Mouse (Mus musculus): ENCODE measurements around the gene Cldn13.
"Not testable (repeated sequence)": the region's sequence is repeated elsewhere in the genome, so short reads cannot be mapped to it uniquely, and the experiment has no call there.

Gene Cldn13

GRCm38 (mm10) chr5:134933686-134934085, 18.4 kb upstream of the Cldn13 start:
- not testable (repeated sequence) for DNase-seq (ENCODE audit: low read depth, low spot score)

DNA sequence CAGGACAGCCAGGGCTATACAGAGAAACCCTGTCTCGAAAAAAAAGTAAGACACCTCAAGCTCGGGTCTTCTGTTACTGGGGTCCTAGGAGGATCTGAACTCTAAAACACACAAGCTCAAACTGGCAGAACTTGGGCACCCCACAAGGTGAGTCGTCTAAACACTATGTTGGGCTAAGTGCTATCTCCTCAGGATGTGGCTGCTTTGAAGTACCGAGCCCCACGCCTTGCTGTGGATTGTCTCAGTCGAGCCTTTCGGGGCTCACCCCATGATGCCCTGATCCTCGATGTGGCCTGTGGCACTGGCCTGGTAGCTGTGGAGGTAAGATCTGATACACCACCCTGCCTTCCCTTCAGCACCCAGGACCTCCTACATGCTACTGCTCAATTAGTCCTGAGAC, 18.0 kb upstream of the Cldn13 start:
- DNase-seq (ENCODE audit: low read depth, low spot score), result no peak

- peak; percentile 8 for DNase-seq (ENCODE audit: low read depth, low spot score)
Measured at GRCm38 (mm10) chr5:134932903-134933276, 17.6 kb upstream of the Cldn13 start.

GRCm38 (mm10) chr5:134932179-134932902, 17.0 kb upstream of the Cldn13 start, which contains the start of gene Mettl27:
Gene Mettl27 (plus strand): TSS chr5:134932368.
- peak; percentile 74 for DNase-seq (ENCODE audit: low read depth, low spot score)

GRCm38 (mm10) chr5:134929988-134930387, 14.7 kb upstream of the Cldn13 start:
- DNase-seq (ENCODE audit: low read depth, low spot score), result no peak

- DNase-seq (ENCODE audit: low read depth, low spot score), result no peak
Measured at GRCm38 (mm10) chr5:134926726-134927125, 11.4 kb upstream of the Cldn13 start.

DNA sequence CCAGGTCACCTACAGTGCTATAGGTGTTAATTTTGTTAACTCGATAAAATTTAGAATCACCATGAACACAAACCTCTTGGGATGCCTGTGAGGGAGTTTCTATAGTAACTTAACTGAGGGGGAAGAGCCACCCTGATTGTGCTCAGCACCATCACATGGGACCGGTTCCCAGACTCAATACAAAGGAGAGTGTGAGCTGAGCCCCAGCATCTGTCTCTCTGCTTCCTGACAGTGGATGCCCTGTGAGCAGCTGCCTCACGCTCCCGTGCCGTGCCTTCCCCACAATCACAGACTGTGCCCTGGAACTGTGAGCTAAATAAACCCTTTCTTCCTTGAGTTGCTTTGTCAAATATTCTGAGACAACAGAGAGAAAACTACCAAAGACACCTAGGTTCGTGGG, 7.8 kb upstream of the Cldn13 start:
- DNase-seq (ENCODE audit: low read depth, low spot score), result no peak

DNA sequence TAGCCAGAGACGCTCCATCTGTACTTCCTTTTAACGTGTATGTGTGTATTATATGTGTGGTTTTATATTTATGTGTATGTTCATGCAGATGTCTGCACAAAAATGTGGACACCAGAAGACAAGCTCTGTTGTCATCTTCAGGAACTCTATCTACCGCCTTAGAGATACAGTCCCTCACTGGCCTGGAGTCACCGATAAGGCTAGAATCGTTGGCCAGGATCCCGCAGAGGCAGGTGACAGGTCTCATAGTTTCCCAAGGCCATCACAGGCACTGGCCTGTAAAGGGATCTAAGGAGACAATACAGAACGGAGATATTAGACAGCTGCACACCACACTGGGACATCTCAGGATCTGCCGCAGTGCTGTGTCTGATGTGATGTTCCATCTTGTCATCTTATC, 5.8 kb upstream of the Cldn13 start:
- DNase-seq (ENCODE audit: low read depth, low spot score), result no peak

DNA sequence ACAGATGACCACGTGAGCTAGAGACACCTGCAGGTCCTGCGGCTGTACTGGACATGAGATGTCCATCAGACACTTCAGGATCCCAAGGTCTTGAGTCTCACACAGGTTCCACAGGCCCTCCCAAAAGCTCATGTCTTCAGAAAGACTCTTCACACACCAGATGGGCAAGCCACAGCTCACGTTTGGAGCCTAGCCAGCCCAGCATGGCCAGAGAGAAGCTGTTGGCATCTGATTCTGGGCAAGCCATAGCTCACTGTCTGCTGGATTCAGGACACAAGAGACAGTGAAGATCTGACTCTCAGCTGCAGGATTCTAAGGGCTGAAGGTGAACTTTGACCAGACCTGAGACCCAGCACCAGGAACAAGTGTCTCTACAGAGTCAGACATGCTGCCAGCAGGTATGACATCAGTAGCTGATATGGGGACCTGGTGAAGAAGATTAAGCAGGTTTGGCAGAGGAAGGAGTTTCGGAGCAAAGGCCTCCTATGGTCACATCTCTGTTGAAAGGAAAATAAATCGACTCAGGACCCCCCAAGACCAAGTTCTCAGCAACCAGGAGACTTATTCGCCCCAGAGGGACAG, 4.9 kb upstream of the Cldn13 start:
- DNase-seq (ENCODE audit: low read depth, low spot score), result no peak

DNA sequence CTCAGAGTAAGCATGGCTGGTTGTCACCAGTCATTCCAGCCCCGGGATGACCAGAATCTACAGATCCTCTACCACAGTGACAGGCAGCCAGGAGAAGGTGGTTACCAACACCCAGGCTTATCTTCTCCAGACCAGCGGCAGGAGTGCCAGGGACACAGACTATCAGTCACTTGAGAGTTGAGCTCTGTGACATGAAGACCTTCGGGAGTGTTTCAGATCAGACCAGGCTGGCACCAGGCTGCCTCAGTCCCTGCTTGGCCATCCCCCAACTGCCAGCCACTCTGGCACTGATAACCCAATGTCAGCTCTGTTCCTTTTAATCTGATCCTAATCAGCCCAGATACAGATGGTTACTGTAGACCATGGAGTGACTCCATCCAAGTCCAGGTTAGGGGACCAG, 3.8 kb upstream of the Cldn13 start:
- DNase-seq (ENCODE audit: low read depth, low spot score), result no peak

DNA sequence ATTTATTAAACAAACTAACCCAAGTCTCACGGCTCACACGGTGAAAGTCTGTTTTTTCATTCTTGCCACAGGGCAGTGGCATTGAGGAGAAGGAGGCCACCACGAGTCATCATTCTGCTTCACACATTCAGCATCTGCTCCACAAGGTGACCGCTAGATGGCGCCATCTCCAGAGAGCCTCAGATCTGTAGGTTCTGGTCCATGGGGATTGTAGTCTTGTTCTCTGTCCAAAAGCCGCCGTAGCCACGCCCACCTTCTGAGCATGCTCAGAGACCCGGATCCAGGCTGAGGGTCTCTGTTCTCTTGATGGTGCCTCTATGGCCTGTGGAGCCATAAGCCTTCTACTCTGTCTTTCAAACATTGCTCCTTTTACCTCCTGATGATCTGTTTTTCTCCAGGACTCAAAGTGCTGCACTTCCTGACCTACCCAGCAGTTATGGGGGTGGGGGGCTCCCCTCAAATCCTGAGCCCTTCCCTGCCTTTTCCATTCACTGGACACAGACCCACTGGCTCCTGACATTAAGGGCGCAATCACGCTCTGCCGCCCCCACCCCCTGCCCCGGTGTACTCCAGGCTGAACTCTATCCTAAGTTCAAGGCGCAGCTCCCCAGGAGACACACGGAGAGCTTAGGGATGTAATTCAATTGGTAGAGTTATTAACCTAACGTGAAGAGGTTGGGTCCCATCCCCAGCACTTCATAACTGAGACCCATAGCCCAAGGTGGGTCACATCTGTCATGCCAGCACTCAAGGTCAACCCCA, 2.9 kb upstream of the Cldn13 start:
- no peak for DNase-seq (ENCODE audit: low read depth, low spot score)

DNA sequence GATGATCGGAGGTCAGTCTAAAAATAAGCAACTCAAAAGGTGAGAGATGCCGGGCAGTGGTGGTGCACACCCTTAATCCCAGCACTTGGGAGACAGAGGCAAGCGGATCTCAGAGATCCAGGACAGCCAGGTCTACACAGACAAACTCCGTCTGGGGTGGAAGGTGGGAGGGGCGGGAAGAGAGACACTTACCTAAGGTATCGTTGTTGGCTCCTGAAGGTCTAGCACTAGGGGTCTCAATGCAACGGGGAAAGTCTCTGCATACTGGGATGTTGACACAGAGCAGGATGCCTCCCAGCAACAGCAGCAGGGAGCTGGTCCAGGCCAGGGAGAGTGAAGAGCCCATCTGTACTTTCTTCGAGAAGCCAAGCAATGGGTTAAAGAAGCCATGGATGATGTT, 816 bp downstream of the Cldn13 start:
- no peak for DNase-seq (ENCODE audit: low read depth, low spot score)

GRCm38 (mm10) chr5:134913753-134914152, 1.6 kb downstream of the Cldn13 start:
- DNase-seq (ENCODE audit: low read depth, low spot score), result no peak

DNA sequence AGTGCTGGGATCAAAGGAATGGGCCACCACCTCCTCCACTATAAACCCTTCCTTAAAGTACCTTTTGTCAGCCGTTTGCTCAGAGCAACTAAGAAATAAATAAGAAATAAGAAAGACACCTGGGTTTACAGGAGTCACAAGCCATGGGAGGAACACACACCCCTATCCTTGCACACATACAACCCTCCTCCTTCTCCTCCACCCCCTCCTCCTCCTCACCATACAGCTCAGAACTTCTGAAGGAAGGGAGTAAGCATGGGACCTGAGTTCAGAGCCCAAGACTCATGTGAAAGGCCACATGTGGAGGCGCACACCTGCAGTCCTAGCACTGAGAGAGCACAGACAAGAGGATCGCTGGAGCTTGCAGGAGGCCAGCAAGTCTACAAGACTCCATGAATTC, 2.0 kb downstream of the Cldn13 start:
- no peak for DNase-seq (ENCODE audit: low read depth, low spot score)

GRCm38 (mm10) chr5:134911901-134912300, 3.4 kb downstream of the Cldn13 start:
- DNase-seq (ENCODE audit: low read depth, low spot score), result no peak

DNA sequence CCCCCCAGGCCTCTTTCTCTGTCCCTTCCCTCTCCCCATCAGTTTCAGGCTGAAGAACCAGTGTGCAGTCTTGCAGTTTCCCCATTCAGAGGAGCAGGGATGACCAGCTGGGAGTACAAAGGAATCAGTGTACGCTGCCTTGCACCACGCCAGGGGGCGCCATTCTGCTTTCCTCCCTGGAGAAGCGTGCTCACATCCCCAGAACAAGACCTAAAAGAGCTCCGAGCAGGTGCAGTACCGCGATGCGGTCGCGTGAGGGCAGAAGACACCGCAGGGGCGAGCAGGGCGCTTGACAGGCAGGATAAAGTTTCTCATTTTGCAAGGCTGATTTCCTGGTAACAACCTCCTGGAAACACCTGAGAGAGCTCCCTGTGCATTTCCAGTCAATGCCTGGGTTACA, 8.2 kb downstream of the Cldn13 start:
- peak; percentile 50 for DNase-seq (ENCODE audit: low read depth, low spot score)

- no peak for DNase-seq (ENCODE audit: low read depth, low spot score)
Measured at GRCm38 (mm10) chr5:134906633-134907032, 8.7 kb downstream of the Cldn13 start, which contains the start of gene Tmem270. Gene Tmem270 (minus strand): TSS chr5:134906733.

GRCm38 (mm10) chr5:134901644-134902027, 13.7 kb downstream of the Cldn13 start:
- no peak for DNase-seq (ENCODE audit: low read depth, low spot score)

DNA sequence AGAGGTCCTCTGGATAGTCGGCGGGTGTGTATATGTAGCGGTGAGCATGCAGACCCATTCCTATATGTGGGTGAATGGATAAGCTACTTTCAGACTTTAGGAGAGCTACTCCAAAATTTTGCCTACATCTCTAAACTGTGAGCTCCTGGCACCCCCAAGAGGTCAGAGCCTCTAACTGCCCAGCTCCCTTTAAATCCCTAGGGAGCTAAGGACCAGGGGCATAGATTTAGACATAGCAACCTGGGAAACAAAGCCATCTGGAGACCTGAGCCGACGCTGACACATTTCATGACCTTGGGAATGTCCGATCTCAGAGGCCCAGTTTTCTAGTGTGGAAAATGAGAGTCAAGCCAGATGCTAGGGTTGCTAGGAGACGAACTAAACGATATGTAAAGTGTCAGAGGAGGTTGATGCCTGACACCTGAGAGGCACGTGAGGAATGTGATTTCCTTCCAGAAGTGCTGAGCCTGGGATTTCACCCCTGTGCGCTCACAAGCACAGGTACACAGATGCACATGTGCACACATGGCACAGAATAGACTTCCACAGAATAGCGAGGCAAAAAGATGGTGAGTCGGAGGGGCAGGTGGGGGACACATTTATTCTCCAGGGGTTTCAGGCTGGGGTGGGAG, 14.2 kb downstream of the Cldn13 start:
- peak; percentile 45 for DNase-seq (ENCODE audit: low read depth, low spot score)

- DNase-seq (ENCODE audit: low read depth, low spot score), result no peak
Measured at GRCm38 (mm10) chr5:134897596-134897995, 17.7 kb downstream of the Cldn13 start.

GRCm38 (mm10) chr5:134896965-134897364, 18.4 kb downstream of the Cldn13 start:
- no peak for DNase-seq (ENCODE audit: low read depth, low spot score)

GRCm38 (mm10) chr5:134895291-134895690, 20.0 kb downstream of the Cldn13 start:
- no peak for DNase-seq (ENCODE audit: low read depth, low spot score)
